Mouse (Mus musculus) natural killer cell, adult 2 months (primary cell): ENCODE results near the gene Ctse.

Experiments
- DNase-seq, 2 experiments: peaks; one replicate each; pipeline ENCODE4 v3.0.0; 2022; ENCODE audit warnings: low spot score in 2 of 2

Ctse gene

DNA sequence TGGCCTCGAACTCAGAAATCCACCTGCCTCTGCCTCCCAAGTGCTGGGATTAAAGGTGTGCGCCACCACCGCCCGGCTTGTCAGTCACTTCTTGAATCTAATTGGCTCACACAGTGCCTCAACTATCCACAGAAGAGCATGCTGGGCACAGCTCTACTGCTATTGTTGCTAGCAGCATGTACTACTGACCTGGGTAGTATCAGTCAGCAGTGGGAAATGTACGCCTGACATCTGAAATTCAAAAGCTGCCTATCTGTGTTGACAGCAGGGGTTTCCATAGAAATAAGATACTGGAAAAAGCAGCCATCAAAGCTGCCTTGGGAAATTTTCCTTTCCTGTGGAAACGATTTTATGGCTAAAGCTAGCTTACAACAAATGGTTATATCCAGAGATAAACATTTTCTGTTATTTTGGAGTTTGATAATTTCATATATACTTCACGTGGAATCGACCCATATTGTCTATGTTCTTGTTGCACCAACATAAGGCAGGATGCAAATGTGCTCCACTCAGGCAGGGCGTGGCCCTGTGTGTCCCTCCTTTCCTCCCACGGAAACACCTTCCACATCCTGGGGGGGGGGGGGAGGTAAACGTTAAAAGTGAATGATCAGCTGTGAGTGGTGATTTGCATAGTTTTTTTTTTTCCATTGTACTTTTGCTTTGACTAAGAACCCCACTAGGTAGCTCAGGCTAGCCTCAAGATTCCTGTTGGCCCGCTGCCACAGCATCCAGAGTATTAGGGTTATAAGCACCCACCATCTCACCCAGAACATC is 14.8 kb downstream of the Ctse start:
- DNase-seq, result no peak

DNA sequence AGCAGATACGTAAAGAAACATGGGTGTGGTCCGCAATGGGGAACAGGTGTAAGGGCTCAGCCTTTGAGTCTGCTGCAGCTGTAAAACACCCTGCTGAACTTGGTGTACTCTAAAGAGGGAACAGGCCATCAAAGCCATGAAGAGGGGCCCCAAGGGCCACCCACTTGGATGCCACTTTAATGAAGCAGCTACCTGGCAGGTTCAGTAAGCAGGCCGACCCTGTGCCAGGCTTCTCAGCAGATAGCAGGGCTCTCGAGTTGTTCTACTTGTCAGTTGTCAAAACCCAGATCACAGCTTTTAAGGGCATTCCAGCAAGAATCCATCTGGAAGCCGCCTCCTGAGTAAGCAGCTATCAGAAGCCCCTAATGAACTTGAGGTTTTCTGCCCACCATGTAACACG is 17.5 kb downstream of the Ctse start:
- no peak for DNase-seq

DNA sequence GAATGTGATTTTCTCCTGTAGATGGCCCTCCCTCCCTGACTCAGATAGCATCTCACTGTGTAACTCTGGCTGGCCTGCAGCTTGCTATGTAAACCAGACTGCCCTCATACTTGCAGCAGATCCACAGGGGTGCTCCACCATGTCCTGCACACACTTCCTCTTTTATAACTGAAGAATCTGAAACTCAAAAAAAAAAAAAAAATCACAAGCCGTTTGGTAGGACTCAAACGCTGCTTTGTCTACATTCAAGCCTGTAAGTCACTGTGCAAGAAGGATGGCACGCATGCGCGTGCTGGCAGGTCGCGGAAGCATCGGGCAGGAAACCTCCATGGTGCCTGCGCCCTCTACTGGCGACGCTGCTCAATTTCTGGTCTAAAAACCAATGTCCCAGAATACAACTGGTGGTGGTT is 19.8 kb downstream of the Ctse start:
- DNase-seq, result peak; percentile 86 to 93

DNA sequence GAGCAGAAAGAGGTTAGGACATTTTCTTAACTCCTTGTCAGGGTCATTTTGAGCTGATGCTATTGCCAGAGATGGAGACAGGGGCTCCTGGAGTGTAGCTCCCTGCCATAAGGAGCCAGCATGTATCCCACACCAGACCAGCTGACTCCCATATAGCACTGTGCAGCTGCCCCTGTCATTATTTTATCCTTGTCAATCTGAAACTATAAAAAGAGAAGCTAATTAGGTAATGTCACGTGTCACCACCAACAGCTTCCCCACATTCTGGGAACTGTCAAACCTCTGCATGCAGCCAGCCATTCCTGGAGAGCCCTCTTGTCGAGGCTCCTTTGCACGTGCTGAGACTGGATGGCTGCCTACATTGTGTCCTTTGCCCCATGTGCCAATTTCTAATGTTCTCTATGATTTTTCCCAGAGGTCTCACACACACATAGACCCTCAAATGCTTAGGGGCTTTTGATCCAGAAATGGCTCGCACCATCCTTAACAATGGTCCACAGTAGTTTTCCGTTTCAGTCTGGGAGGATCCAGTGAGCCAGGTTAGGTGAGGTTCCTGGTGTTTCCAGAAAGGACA is 21.5 kb downstream of the Ctse start:
- DNase-seq, result no peak

DNA sequence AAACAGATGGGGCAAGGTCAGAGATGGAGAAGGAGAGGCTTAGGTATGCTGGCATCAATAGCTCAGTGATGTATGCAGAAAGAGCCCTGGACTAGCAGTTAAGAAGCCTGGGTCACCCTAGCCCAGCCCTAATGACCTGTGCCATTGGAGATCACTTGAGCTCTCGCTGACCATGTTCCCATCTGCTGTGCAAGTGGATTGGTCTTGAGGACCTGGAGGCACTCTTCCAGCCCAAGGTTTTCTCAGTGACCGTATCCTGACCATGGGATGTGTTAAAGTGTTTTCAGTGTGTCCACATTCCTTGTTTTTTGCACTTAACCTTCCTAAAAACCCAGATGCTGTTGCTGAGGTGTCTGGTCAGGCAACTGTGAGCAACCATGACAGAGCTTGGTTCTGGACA is 22.2 kb downstream of the Ctse start:
- DNase-seq, result no peak

DNA sequence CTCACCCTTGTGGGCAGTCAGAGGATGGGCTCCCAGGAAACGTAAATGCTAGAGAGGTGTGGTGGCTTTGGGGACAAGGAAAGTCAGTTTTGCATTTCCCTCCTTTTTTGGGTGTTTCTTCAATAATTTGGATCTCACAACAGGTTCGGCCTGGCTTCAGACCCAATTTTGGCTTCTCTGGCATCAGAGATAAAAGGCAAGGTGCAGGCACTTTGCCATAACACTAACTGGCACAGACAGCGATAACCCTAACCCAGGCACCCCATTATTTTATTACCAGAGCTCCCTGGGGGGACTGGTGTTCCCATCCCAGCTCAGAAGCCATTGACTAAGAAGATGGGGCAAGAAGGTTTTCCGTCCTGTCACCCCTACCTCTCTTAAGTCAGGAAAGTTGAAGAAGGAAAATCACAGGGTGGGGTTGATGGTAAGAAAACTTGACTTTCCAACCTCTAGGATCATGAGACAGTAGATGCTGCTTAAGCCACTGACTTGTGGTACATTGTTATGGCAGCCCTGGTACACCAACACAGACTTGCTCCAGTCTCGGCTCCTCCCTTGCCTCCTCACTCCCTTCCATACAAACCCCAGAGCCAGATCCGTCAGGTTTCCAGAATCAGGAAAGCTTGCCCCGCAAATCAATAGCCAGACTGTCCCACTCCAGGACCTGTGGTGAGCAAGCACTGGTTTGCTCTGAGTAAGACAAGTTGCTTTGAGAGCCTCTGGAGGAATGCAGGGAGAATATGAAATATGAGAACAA is 22.8 kb downstream of the Ctse start:
- no peak for DNase-seq

DNA sequence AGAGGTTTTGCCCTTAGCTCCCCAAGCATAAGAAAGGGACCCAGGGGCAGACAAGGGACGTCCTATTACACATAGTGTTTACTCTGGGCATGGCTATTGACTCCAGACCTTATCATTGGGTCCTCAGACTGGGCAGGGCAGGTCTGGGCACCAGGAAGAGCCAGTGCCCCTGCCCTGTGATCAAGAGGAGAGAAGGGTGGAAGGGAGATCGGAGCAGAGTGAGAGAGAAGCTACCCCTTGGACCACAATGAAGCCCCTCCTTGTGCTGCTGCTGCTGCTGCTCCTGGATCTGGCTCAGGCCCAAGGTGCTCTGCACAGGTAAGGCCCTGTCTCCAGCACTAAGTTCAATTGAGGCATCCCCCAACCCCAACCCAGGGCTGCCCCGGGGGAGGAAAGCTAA is 23.6 kb downstream of the Ctse start:
- DNase-seq, result no peak

DNA sequence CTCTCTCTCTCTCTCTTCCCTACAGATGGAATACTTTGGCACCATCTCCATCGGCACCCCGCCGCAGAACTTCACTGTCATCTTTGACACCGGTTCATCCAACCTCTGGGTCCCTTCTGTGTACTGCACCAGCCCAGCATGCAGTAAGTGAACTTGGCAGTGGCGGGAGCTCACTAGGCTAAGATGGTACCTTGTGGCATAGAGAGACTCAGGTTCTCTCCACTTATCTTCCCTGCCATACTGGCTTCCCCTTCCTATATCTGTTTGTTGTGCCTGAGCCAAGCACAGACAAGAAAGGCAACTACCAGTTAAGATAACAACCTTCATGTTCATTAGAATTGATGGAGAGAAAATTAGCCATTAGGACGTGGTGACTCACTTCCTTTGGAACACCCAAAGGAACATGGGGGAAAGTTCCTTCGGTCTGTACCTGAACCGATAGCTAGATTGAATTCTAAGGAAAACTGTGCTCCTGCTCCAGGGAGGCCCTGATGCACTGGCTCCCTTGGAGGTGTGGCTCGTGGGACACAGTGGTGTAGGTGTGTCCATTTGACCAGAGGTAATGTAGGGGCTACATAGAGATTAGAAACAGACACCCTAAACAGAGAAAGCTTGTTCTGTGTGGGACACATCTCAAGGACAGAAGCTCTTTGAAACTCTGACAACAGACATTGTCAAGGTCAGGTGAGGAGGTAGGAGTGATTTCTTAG is 25.3 kb downstream of the Ctse start:
- no peak for DNase-seq

DNA sequence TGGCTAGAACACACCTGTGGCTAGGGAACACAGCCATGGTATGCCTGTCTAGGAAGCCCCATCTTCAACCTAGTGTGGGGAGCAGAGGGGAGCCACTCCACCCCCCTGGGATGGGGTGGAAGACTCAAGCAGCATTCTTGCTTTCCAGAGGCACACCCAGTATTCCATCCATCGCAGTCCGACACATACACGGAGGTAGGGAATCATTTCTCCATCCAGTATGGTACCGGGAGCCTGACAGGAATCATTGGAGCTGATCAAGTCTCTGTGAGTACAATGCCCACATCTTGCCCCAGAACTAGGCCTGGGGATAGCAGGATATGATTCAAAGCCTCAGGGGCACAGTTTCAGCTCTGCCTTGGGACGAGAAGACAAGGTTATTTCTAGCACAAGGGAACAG is 26.0 kb downstream of the Ctse start:
- DNase-seq, result no peak

DNA sequence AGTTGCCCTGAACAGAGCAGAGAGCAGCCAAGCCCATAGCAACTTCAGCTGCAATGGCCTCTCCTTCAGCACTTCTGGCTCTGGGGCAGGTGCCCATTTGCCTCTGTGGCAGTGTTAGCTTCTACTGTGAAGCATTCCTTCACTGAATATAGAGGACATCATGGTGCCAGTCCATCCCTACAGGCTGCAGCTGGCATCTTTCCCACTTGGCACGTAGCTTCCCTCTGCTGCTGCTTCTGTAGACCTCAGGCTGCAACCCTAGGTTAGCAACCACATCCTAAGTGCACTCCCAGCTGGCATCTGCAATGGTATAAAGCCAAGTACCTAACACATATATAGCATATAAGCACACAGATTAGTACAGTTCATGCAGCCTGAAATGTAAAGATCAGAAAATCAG is 27.8 kb downstream of the Ctse start:
- no peak for DNase-seq

DNA sequence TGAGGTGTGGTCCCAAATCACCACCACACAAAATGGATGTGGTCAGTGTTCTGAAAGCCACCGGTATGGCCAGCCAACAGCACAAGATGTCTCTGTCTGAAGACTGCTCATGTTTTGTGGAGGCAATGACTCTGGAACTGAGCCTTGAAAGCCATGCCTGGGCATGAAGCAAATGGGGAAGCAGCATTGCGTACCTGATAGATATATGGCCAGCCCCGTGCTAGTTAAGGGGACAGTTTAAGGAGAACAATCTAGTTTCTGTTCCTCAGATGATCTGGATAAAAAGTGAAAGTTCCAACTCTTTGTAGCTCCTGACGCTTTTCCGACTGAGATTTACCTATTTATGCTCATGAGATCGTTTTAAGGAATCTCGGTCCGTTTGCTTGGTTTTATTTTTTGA is 33.0 kb downstream of the Ctse start:
- no peak for DNase-seq

DNA sequence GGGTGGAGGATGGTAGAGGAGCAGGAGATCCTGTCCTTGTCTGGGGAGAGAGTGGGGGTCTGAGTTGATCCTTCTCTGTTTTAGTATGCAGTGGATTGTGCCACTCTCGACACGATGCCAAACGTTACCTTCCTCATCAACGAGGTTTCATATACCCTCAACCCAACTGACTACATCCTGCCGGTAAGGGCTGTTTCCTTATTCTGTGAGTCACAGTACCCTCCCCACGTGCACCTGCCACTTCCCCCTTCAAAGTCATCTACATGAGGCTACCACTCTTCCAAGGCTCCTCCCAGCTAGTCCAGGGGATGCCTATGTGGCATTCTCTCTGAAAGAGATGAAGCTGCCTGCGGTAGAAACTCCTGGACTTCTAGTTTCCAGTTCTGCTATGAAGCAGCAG is 34.3 kb downstream of the Ctse start:
- DNase-seq, result peak in 1 of 2 experiments; percentile 56

DNA sequence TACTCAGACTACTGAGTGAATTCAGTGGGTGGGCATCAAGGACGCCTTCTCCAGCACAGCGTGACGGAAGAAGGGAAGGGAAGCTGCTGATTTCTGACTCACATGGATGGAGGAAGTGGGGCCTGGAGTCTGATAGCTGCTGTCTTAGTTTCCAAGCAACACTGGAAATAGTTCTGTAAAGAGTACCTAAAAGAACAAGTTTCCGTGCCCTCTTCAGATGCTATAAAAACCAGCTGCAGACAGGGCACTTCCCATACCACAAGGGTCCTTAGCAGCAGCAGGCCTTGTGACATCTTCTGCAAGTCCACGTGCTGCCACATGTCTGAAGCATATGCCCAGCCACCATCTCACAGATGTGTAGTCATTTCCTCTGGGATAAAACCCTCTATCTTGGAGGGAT is 41.5 kb downstream of the Ctse start:
- no peak for DNase-seq

DNA sequence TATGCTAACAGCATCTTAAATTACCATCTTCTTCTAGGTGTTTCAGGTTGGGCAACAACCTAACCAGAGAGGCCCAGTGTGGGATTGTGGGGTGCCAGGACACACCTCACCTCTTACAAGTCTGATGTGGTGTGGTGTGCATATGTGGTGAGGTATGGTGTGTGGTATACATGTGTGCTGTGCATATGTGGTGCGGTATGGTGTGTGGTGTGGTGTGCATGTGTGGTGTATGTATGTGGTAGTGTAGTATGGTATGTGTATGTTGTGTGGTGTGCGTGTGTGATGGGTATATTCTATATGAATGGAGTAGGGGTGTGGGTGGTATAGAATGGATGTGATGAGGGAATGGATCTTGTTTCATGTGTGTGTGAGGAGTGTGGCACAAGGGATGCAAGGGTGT is 49.6 kb downstream of the Ctse start:
- no peak for DNase-seq

DNA sequence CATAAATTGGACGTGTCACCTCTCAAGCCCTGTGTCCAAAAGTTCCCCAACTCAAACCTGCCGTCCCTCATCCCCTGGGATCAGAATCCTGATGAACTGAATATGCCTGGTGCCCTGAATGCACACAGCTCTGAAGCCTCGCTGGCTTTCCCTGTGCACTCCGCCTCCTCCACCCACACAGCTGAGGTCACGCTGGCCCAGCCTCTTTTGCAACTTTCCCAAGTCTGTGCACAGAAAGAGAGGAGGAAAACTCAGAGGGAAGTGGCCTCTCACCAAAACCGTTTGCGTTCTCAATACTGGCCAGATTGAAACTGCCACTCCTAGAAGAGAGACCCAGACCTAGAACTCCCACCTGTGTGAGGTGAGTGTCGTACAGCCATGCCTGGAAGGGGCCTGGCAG is 50.4 kb downstream of the Ctse start, which contains the start of gene Rab7b:
Gene Rab7b (plus strand): TSS at position 221 of the 400 bp plus-strand sequence.
- DNase-seq, result no peak

DNA sequence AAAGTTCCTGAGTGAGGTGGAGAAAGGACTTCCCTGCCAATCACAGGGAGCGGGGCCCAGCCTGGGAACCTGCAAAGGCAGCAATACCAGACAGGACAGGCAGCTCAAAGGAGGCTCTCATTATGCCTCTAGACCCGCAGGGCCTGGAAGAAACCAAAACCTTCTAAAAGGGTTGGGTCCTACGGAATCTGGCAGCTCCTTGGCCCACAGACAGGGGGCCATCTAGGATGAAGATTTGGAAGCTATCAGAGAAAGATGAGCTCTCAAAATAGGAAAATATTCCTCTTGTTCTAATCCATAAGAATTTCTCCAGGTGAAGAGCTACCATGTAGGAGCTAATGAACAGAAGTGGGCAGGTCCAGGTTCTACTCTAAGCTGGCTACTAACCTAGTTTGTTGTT is 50.9 kb downstream of the Ctse start:
- no peak for DNase-seq

DNA sequence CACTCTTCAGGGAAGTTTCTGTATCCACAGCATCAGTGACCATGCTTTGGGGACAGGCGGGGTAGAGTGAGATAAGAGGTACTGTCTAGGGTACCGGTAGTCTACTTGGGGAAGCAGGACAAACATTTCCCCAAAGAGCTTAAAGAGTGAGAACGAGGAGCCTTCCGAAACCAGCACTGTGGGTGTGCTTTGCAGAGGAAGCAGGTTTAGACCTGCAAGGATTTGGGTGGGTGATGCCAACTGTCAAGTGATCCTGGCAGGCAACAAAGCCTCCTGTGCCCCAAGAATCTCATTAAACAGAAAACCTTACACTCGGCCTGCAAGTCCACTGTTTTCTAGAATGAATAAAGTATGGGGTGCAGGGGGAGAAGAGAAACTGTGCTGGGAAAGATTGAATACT is 51.8 kb downstream of the Ctse start:
- DNase-seq, result no peak

DNA sequence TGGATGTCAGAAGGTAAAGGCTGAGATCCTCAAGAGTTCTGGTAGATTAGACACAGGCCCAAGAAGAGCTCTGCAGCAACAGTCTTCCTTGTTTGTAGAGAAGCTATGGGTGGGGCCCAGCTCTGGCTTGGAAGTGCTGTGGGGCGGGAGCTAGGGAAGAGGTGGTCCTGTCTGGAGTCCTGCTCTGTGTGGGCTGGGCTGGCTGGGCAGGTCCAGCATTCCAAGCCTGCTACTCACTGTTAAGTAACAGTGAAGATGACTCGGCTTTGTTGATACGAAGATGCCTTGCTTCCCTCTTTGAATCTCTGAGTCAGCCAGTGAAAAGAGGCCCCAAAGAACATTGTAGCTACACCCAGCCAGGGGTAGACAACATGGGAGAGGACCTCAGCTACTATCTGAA is 52.3 kb downstream of the Ctse start:
- no peak for DNase-seq

DNA sequence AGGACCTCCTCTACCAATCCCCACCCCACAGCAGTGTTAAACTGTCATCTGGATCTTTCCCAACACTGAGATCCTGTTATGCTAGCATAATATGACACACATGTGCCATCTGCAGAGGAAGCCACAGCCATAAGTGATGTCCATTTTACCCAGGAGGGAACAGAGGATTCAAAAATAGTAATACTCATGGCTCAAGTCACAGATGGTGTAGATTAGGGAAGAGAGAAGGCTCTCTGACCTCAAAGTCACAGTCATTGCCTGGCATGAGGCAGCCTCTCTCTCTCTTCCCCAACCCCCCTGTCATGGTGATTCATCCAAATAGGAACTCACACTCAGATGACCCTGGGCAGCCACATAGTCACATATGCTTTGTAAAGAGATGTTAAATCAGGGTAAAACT is 53.2 kb downstream of the Ctse start:
- no peak for DNase-seq

DNA sequence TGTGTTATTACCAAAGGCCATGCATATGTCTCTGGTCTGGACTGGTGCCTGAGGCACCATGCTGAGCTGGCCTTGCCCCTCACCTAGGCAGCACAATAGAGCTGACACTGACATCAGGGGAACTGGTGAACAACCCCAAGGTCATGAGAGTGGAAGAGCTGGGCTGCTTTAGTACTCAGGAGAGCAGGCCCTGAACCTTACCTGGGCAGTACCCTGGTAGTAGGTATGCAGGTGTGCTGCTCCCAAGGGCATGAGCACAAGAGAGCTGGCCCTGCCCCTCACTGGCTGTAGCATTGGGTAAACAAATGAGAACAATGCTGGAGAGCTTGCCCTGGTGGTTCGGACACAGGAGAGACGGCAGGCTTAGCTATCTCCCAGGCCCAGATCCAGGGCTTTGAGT is 57.2 kb downstream of the Ctse start:
- DNase-seq, result no peak

DNA sequence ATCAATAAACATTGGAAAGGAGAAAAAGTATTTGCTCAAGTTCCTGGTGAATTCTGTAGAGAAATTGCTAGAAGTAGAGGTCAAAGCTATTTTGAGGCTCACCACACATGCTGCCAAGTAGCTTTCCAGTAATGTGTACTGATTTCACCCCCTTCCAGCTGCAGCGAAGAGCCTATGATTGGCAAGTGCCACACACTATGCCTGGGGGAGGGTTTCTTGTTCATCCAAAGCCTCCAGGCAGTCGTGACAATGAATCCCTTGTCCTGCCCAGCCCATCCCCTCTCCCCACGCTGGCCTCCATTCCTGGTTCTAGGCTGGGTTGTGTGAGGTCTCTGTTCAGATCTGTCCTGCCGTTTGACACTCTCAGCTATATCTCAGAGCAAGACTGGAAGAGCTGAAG is 58.2 kb downstream of the Ctse start:
- DNase-seq, result no peak

DNA sequence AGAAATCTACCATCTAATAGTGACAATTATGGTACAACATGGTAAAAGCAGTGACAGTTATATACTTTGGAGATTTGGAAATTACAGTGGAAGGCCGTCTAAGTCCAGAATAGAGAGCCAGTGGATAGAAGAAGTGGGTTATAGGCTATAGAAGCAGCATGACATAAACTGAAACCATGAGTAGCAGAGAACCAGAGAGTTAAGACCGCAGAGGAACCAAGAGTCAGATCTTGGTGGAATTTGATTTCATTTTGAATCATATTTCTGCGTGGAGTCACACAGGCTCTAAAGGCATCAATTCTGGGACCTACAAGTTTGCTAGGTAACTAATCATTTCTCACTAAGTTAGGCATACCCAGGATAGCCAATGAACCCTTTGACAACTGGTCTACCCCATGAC is 60.7 kb downstream of the Ctse start:
- DNase-seq, result no peak
